Mouse (Mus musculus): ENCODE data around the gene Tas2r135.

Tas2r135 gene

GRCm38 (mm10) chr6:42374701-42375100, 30.5 kb upstream of the Tas2r135 start:
- no peak for DNase-seq (ENCODE audit: low spot score)

GRCm38 (mm10) chr6:42375131-42375530, 30.1 kb upstream of the Tas2r135 start:
- DNase-seq (ENCODE audit: low spot score): no peak

GRCm38 (mm10) chr6:42376016-42376415, 29.2 kb upstream of the Tas2r135 start:
- no peak for DNase-seq (ENCODE audit: low spot score)

- DNase-seq (ENCODE audit: low spot score): no peak
Measured at GRCm38 (mm10) chr6:42376504-42377019, 28.7 kb upstream of the Tas2r135 start.

- no peak for DNase-seq (ENCODE audit: low spot score)
Measured at GRCm38 (mm10) chr6:42377280-42377679, 28.0 kb upstream of the Tas2r135 start.

GRCm38 (mm10) chr6:42379551-42379950, 25.7 kb upstream of the Tas2r135 start:
- DNase-seq (ENCODE audit: low spot score): no peak

GRCm38 (mm10) chr6:42380416-42381144, 24.7 kb upstream of the Tas2r135 start:
- no peak for DNase-seq (ENCODE audit: low spot score)

GRCm38 (mm10) chr6:42381221-42381620, 24.0 kb upstream of the Tas2r135 start:
- no peak for DNase-seq (ENCODE audit: low spot score)

GRCm38 (mm10) chr6:42381916-42382381, 23.3 kb upstream of the Tas2r135 start:
- DNase-seq (ENCODE audit: low spot score): no peak

- DNase-seq (ENCODE audit: low spot score): no peak
Measured at GRCm38 (mm10) chr6:42383360-42383759, 21.9 kb upstream of the Tas2r135 start.

GRCm38 (mm10) chr6:42385635-42386034, 19.6 kb upstream of the Tas2r135 start:
- DNase-seq (ENCODE audit: low spot score): no peak

GRCm38 (mm10) chr6:42391796-42392330, 13.4 kb upstream of the Tas2r135 start:
- no peak for DNase-seq (ENCODE audit: low spot score)

GRCm38 (mm10) chr6:42395960-42396809, 9.0 kb upstream of the Tas2r135 start:
- peak; percentile 60 for DNase-seq (ENCODE audit: low spot score)

GRCm38 (mm10) chr6:42397041-42397657, 8.1 kb upstream of the Tas2r135 start:
- DNase-seq (ENCODE audit: low spot score): no peak

GRCm38 (mm10) chr6:42398285-42398684, 6.9 kb upstream of the Tas2r135 start:
- no peak for DNase-seq (ENCODE audit: low spot score)

GRCm38 (mm10) chr6:42398998-42399397, 6.2 kb upstream of the Tas2r135 start:
- DNase-seq (ENCODE audit: low spot score): no peak

- DNase-seq (ENCODE audit: low spot score): no peak
Measured at GRCm38 (mm10) chr6:42399938-42400337, 5.3 kb upstream of the Tas2r135 start, which contains the start of gene Tas2r143. Gene Tas2r143, plus strand, starts transcription at chr6:42400238.

- no peak for DNase-seq (ENCODE audit: low spot score)
Measured at GRCm38 (mm10) chr6:42419443-42419842, 14.2 kb downstream of the Tas2r135 start.

- no peak for DNase-seq (ENCODE audit: low spot score)
Measured at GRCm38 (mm10) chr6:42421439-42421838, 16.2 kb downstream of the Tas2r135 start.

GRCm38 (mm10) chr6:42424472-42424871, 19.2 kb downstream of the Tas2r135 start:
- no peak for DNase-seq (ENCODE audit: low spot score)

- DNase-seq (ENCODE audit: low spot score): no peak
Measured at GRCm38 (mm10) chr6:42426337-42426736, 21.1 kb downstream of the Tas2r135 start.

GRCm38 (mm10) chr6:42433554-42433953, 28.3 kb downstream of the Tas2r135 start:
- DNase-seq (ENCODE audit: low spot score): no peak

Data from urinary bladder, postnatal 10 days (tissue).